Mouse (Mus musculus) thymus, postnatal 14 days (tissue): ENCODE results near the gene Slc29a4.
A peak's percentile ranks its signal among the peaks of the same experiment; 100 is the strongest.

Experiments used
- DNase-seq: peaks from one replicate; pipeline ENCODE4 v3.0.0; 2021

The Slc29a4 gene

GRCm38 (mm10) chr5:142696865-142697264 is 4.6 kb downstream of the Slc29a4 start:
- DNase-seq: no peak

- no peak for DNase-seq
These were observed 5.4 kb downstream of the Slc29a4 start for GRCm38 (mm10) chr5:142697742-142698141.

GRCm38 (mm10) chr5:142700842-142701589 is 8.7 kb downstream of the Slc29a4 start:
- peak; percentile 35 for DNase-seq

- peak; percentile 33 for DNase-seq
These were observed 9.6 kb downstream of the Slc29a4 start for GRCm38 (mm10) chr5:142701651-142702510.

DNA sequence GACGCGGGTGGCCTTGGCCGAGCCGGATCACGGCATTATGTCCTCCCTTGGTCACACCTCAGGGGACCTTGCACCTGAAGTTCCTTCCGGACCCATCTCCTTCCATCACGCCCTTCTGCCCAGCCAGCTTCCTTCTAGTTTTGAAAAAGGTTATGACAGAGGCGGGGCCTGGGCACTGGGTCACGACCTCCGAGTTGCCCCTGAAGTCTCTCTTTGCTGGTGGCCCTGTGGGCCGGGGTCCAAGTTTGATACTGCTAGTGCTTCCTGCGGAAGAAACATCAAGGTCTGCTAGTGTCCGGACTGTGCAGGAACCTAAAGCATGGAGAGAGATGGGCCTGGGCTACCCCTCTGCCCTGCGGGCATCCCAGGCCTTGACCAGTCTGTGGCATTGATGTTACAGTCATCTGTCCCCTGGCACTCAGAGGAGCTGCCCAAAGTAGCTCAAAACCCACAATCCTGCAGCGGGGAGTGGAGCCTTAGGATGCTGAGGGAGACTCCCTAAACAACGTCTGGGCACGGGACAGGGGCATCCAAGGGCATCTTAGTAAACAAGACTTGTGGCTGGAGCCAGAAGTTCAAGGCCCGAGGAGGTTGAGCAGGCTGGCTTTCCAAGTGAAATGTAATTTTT is 10.3 kb downstream of the Slc29a4 start:
- no peak for DNase-seq

DNA sequence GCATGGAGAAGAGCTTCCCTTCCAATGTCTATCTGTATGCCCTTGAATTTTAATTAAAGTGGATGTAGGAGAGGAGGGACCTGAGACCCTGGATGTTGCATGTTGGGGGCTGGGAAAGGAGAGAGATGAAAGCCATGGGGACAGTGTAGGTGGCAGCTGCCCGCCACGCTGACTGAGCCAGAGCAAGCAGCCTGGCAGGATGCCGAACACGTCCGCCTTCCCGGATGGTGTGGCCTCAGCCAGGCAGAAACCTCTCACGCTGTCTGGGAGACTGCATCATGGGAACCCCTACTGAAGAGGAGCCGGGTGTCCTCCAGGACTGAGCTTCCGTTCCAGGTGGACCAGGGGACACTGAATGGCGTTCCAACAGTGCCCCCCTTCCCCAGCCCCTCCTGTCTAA is 11.3 kb downstream of the Slc29a4 start:
- DNase-seq: no peak

DNA sequence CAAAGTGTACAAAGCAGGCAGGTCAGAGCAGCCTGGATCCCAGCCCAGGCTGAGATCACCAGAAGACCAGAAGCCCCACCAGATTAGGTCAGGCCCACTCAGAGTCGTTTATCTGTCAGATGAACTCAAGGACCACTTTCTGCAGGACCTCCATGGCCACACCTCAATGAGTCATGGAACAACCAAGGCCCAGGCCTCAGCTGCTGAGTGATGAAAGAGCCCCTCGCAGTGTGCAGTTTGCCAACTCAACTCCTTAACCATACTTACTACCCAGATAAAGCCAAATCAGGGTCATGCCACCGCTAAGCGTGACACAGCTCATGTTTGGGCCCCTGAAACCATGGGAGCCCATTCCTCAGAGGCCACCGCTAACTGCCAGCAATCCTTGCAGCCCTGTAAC is 15.4 kb downstream of the Slc29a4 start:
- no peak for DNase-seq

DNA sequence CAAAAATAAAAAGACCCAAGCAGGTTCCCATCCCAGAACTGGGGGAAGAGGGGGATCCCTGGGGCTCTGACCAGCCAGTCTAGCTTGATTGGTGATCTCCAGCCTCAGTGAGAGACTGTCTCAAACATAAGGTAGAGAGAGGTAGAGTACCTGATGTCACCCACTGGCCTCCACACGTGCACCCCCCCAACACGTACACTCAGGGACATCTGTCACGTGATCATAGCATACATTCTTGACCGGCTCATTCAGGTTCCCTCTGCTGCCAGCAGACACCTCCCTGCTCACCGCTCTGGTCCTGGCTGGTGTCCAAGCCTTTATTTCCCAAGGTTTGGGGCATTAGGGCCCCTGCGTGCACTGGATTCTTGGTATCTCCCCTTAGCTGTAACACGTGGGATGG is 17.1 kb downstream of the Slc29a4 start:
- no peak for DNase-seq

DNA sequence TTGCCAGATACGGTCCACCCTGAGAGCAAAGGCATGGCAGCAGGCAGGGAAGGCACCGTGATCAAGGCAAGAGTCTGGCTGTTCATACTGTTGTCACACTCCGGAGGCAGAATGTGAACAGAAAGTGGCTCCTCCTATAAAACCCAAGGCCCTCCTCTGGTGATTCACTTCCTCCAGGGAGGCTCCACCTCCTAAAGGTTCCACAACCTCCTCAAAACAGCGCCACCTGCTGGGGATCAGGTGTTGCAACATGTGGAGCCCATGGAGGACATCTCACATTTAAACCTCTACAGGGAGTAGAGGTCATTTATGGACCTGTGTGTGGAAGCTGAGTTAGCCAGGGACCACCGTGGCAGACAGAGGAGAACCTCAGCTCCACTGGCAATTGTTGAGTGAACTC is 20.1 kb downstream of the Slc29a4 start:
- no peak for DNase-seq

DNA sequence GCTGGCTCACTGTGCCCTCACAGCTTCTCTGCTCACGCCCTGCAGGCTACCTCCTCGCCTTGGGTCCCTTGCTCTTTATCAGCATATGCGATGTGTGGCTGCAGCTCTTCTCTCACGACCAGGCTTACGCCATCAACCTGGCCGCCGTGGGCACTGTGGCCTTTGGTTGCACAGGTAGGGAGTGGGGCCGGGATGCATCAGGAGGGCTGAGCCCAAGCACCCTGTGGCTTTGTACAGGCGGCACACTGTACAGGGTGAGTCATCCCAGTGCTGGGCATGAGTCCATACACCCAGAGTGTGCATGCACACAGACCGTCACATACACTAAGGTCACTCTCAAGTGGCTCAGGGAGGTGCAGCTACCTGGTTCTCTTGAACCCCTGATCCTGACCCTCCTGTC is 21.7 kb downstream of the Slc29a4 start:
- no peak for DNase-seq

DNA sequence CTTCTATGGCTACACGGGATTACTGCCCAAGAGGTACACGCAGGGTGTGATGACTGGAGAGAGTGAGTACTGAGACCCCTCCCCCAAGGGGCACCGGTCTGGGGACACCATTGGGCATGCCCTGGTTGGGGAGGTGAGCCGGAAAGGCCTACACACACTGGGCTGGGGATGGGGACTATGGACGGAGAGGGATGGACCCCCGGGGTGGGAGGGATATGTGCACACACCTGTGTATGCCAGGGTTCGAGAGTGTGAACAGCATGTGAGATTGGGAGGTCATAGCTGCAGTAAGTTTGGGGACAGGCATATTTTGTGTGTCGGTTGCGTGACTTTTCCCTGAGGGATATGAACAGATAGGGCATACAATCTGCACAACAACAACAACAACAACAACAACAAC is 22.7 kb downstream of the Slc29a4 start:
- no peak for DNase-seq

DNA sequence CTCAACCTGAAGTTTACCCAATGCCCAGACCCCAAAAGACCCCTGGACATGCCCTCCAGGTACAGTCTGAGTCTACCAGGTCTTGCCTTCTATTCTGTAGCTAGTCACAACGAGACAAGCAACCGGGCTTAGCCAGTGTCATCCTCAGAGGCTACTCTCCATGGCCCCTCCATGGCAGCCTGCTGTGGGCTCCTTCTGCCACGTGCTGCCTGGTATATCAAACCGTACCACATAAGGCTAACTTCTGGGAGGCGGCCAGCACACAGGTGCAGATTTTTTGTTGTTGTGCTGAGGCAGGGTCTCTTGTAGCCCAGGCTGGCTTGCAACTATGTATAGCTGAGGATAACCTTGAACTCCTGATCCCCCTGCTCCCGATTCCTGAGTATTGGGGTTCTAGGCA is 23.7 kb downstream of the Slc29a4 start:
- DNase-seq: no peak

GRCm38 (mm10) chr5:142718037-142718436 is 25.7 kb downstream of the Slc29a4 start:
- DNase-seq: peak; percentile 80

DNA sequence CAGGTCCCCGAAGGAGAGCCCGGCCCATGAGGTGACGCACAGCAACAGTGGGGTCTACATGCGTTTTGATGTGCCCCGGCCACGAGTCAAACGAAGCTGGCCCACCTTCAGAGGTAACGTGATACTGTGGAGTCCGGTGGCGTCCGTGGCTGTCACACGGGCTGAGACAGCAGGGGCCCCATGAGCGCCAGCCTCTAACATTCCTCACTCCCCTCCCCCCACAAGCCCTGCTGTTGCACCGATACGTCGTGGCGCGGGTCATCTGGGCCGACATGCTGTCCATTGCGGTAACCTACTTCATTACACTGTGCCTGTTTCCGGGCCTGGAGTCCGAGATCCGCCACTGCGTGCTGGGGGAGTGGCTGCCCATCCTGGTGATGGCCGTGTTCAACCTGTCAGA is 26.2 kb downstream of the Slc29a4 start:
- DNase-seq: no peak

DNA sequence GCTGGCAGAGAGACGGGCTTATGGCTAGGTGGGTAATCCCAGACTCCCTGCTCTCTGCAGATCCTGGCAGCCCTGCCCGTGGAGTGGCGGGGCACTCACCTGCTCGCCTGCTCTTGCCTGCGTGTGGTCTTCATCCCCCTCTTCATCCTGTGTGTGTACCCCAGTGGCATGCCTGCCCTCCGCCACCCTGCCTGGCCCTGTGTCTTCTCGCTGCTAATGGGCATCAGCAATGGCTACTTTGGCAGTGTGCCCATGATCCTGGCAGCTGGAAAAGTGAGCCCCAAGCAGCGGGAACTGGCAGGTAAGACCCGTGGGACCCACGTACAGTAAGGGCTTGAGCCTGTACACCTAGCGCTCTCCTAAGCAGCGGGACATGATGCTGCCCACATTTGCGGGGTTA is 27.6 kb downstream of the Slc29a4 start:
- DNase-seq: no peak

- peak; percentile 80 for DNase-seq
These were observed 31.3 kb downstream of the Slc29a4 start for GRCm38 (mm10) chr5:142723520-142724133.

DNA sequence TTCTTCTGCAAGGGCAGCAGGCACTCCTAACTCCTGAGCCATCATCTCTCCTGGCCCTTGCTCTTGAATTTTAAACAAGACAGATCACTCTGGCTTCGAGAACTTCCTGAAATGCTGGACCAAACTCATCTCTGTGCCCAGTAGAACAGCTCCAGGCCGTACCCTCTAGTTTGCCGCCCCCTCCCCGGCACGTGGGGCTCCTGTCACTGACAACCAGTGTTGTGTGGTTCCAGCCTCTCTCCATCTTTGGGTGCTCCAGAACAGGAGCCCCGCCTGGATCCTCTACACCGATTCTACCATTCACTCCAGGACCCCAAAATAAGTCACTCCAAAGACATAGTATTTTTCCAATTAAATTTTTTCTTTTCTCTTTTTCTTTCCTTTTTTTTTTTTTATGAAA is 32.0 kb downstream of the Slc29a4 start:
- no peak for DNase-seq

DNA sequence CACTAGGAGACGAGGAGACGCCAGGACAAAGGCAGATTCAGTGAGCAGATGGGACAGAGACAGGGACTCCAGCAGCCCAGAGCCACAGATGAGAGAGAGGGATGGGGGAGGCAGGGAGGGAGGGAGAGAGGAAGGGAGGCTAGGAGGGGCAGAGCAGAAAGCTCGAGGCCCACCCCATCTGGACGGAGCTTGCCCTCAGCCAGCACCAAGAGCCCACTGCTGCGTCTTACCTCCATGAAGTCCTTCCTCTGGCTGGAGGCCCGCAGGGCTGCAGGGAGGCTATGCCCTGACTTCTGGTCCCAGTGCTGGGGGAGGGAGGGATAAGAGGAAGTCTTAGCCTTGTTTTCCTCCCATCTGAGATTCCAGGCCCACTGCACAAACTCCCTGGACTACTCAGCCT is 34.4 kb downstream of the Slc29a4 start:
- DNase-seq: no peak

DNA sequence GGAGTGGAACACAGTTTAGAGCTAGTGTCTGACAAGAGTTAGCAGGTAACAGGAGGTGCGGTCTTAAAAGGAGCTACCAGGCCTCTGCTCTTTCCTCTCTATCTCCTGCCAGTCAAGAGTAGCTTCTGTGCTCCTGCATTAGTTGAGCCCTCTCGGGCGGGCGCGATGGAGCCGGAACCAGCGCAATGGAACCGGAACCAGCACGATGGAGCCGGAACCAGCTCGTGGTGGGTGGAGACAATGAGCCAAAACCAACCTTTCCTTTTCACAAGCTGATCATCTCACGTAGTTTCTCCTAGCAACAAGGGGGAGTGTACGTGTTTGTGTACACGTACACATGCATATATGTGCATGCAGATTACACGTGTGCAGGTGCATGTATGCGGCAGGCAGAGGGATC is 36.0 kb downstream of the Slc29a4 start:
- no peak for DNase-seq

DNA sequence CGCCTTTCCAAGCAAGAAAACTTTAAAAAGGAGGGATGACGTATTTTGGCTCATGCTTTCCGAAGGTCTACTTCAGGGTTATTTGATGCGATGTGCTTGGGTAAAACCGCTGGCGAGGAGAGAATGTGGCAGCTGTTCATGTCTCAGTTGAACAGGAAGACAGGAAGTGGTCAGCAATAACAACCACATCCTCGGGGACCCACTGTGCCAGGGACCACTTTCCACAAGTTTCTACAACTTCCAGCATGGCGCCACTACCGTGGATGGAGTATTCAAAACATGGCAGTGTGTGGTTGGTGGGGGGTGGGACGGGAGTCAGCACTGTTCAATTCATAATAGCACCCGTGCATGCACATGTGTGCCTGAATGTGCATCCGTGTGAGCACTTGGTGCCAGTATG is 38.0 kb downstream of the Slc29a4 start:
- no peak for DNase-seq

DNA sequence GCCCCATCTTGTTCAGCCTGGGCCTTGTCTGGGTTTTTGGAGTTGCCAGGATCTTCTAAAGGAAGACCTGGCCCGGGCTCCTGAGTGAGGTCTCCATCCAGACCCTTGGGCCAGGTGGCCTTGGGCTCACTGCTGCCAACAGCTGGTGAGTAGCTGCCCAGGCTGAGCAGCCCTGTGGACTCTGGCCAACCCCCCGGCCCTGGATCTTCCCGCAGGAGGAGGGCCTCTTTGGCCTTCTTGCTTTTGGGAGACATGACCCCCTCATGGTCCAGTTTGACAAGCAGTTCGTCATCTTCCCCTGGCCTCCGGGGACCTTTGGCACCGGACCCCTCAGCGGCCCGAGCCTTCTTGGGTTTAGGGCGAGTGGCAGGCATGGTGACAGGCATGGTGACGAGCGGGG is 39.6 kb downstream of the Slc29a4 start:
- no peak for DNase-seq

DNA sequence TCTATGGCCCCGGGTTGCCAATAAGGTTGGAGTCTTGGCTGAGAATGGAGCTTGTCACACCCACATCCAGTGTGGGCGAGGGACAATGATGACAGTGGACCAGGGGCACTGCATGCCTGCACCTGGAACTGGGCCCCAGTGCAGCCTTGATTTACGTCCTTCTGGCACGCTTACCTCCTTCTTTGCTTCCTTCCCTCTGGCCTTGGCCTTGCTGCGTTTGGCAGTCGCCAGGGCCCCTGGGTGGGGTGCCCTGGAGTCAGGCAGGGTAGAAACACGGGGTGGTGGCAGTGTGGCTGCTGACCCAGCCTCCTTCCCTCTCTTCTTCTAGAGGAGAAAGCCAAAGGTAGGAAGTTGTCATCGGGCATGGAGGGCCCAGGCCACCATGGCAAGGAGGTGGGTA is 47.6 kb downstream of the Slc29a4 start:
- DNase-seq: no peak

- no peak for DNase-seq
These were observed 54.8 kb downstream of the Slc29a4 start for GRCm38 (mm10) chr5:142747026-142747629.
